Mouse (Mus musculus) small intestine, adult 2 months (tissue): ENCODE measurements around the gene Scgb1b11. TPM values are rescaled to one million over a fixed set of nuclear protein-coding genes. Genes with fewer than 3 reads are reported as not detected.
"Not testable (repeated sequence)": the region's sequence is repeated elsewhere in the genome, so short reads cannot be mapped to it uniquely, and the experiment has no call there.

Experiments used
- H3K27ac ChIP-seq: fragments of 200-500 bp; 2 replicates; pipeline ENCODE4 v1.5.1; 2012; ENCODE audit warnings: low read depth, low read length, control low read depth, inconsistent platforms; ENCODE audit not compliant: insufficient read depth
- H3K27me3 ChIP-seq: fragments of 200-500 bp; 2 replicates; pipeline ENCODE4 v1.6.1; 2012; ENCODE audit warnings: mild to moderate bottlenecking, moderate library complexity, low read length, inconsistent platforms; ENCODE audit not compliant: control insufficient read depth, insufficient read depth
- H3K36me3 ChIP-seq: fragments of 200-500 bp; 2 replicates; pipeline ENCODE4 v1.6.1; 2012; ENCODE audit warnings: mild to moderate bottlenecking, low read length, control low read depth, inconsistent platforms; ENCODE audit not compliant: control insufficient read depth, insufficient read depth
- H3K4me1 ChIP-seq: fragments of 200-500 bp; 2 replicates; pipeline ENCODE4 v1.6.1; 2012; ENCODE audit warnings: low read length, inconsistent platforms, mixed read lengths; ENCODE audit not compliant: control insufficient read depth, insufficient read depth, insufficient read length
- H3K4me3 ChIP-seq: fragments of 200-500 bp; 2 replicates; pipeline ENCODE4 v1.5.1; 2012; ENCODE audit warnings: low read depth, mild to moderate bottlenecking, control low read depth, inconsistent platforms, low read length, moderate library complexity
- WGBS: fragments of 180-500 bp; shearing (Covaris S2); methylation state at CpG from one replicate; pipeline ENCODE4 v1.1.7; 2018; 5-methylcytosine and 5-hydroxymethylcytosine counted together
- polyA plus RNA-seq: library from polyadenylated mRNA; depleted of rRNA; stranded (reverse); fragments of >200 nt; gene quantifications from 2 replicates; pipeline ENCODE4 v1.2.3, GENCODE M21; 2012; rRNA removed

Scgb1b11 gene
- polyA plus RNA-seq = not detected in 2 replicates

GRCm38 (mm10) chr7:32222540-32222939 lies at the start of gene Scgb1b11:
Gene Scgb1b11, plus strand, starts transcription at chr7:32222840.
- no CpG with 5 or more reads among the region's 2 CpGs for WGBS
- H3K36me3 ChIP-seq, H3K4me3 ChIP-seq, H3K27ac ChIP-seq, H3K4me1 ChIP-seq, H3K27me3 ChIP-seq: not testable (repeated sequence)

GRCm38 (mm10) chr7:32211045-32211444 lies 11.6 kb upstream of the Scgb1b11 start, which contains the start of gene Scgb2b11:
Gene Scgb2b11, minus strand, starts transcription at chr7:32211145.
- WGBS = 62% methylated on average over 2 of the region's 2 CpGs
- not testable (repeated sequence) for H3K36me3 ChIP-seq

More at GRCm38 (mm10) chr7:32211045-32211444, 11.6 kb upstream of the Scgb1b11 start, which contains the start of gene Scgb2b11:
- not testable (repeated sequence) for H3K4me3 ChIP-seq, H3K27ac ChIP-seq, H3K4me1 ChIP-seq, H3K27me3 ChIP-seq

Other genes starting within 250 kb of the Scgb1b11 start
- not detected in 2 replicates for gene Scgb1b10, start 122.0 kb upstream of the Scgb1b11 start, polyA plus RNA-seq
- not detected in 2 replicates for gene Scgb2b11, start 11.7 kb upstream of the Scgb1b11 start, polyA plus RNA-seq
- not detected in 2 replicates for gene Scgb2b12, start 104.4 kb downstream of the Scgb1b11 start, polyA plus RNA-seq
- not detected in 2 replicates for gene Scgb1b12, start 111.3 kb downstream of the Scgb1b11 start, polyA plus RNA-seq
- gene Scgb1b29, start 218.7 kb downstream of the Scgb1b11 start, polyA plus RNA-seq = not detected in 2 replicates